Mouse (Mus musculus): ENCODE data around the gene Cnpy2. TPM values are rescaled to one million over a fixed set of nuclear protein-coding genes. Genes with fewer than 3 reads are reported as not detected.

Cnpy2 gene
- polyA plus RNA-seq, 1 experiment from 2014 or later: 336 TPM

GRCm38 (mm10) chr10:128368402-128369217 lies 46.4 kb downstream of the Cnpy2 start, which contains the start of gene Coq10a:
Gene Coq10a (minus strand): TSS chr10:128368997.
- peak; percentile 97 for ATAC-seq (ENCODE audit: insufficient read depth)
- peaks cover 9% of the 10 kb centered on the region for H3K36me3 ChIP-seq (ENCODE audit: insufficient read depth)
- DNase-seq: peak; percentile 92
- no peaks in the 10 kb centered on the region for H3K27me3 ChIP-seq (ENCODE audit: insufficient read depth, low read length)
- H3K4me1 ChIP-seq (ENCODE audit: insufficient read depth): peaks cover 8% of the 10 kb centered on the region
- WGBS: under 1% methylated on average over 82 of the region's 87 CpGs
- no peak for TF ChIP-seq CTCF (IDR thresholded peaks at IDR 0.05; ENCODE audit: low read depth)
- H3K4me3 ChIP-seq (ENCODE audit: low read depth, low read length): peak within 1 kb of the TSS; percentile 69
- peak within 1 kb of the TSS; percentile 96 for H3K27ac ChIP-seq (ENCODE audit: low read depth)
- peak within 1 kb of the TSS; percentile 70 for H3K9ac ChIP-seq
- no peaks in the 10 kb centered on the region for H3K9me3 ChIP-seq (ENCODE audit: low read depth, low read length)
- peak within 1 kb of the TSS; percentile 93 for H3K4me2 ChIP-seq

- DNase-seq (no peak), ATAC-seq (ENCODE audit: insufficient read depth) (no peak)
- WGBS: 3% methylated on average over 9 of the region's 9 CpGs
- Histone ChIP-seq H3K27ac (ENCODE audit: low read depth) (peak overlapping the region; percentile 96), H3K4me3 (ENCODE audit: low read depth, low read length) (peak overlapping the region; percentile 69), H3K27me3 (ENCODE audit: insufficient read depth, low read length) (no peaks in the 10 kb centered on the region), H3K4me2 (peak overlapping the region; percentile 93), H3K9me3 (ENCODE audit: low read depth, low read length) (no peaks in the 10 kb centered on the region), H3K4me1 (ENCODE audit: insufficient read depth) (peaks cover 8% of the 10 kb centered on the region), H3K9ac (peak overlapping the region; percentile 70), H3K36me3 (ENCODE audit: insufficient read depth) (peaks cover 6% of the 10 kb centered on the region)
- TF ChIP-seq CTCF (IDR thresholded peaks at IDR 0.05; ENCODE audit: low read depth): no peak
Observed at GRCm38 (mm10) chr10:128369218-128369543, 46.9 kb downstream of the Cnpy2 start.

- Histone ChIP-seq H3K4me3 (ENCODE audit: low read depth, low read length) (peak overlapping the region; percentile 69), H3K4me2 (peak overlapping the region; percentile 93), H3K27me3 (ENCODE audit: insufficient read depth, low read length) (no peaks in the 10 kb centered on the region), H3K9me3 (ENCODE audit: low read depth, low read length) (no peaks in the 10 kb centered on the region), H3K9ac (0 out of 2 replicates have a peak overlapping the region, but pooled peaks have one; percentile 70), H3K36me3 (ENCODE audit: insufficient read depth) (peaks cover 6% of the 10 kb centered on the region), H3K27ac (ENCODE audit: low read depth) (peak overlapping the region; percentile 96), H3K4me1 (ENCODE audit: insufficient read depth) (peaks cover 8% of the 10 kb centered on the region)
- DNase-seq (no peak), ATAC-seq (ENCODE audit: insufficient read depth) (no peak)
- 69% methylated on average over 6 of the region's 6 CpGs for WGBS
- TF ChIP-seq CTCF (IDR thresholded peaks at IDR 0.05; ENCODE audit: low read depth): no peak
Observed at GRCm38 (mm10) chr10:128369599-128369998, 47.3 kb downstream of the Cnpy2 start.

- Histone ChIP-seq H3K27me3 (ENCODE audit: insufficient read depth, low read length) (no peaks in the 10 kb centered on the region), H3K9ac (no peak overlapping the region), H3K9me3 (ENCODE audit: low read depth, low read length) (no peaks in the 10 kb centered on the region), H3K4me2 (no peak overlapping the region), H3K4me1 (ENCODE audit: insufficient read depth) (peaks cover 8% of the 10 kb centered on the region), H3K4me3 (ENCODE audit: low read depth, low read length) (no peak overlapping the region), H3K36me3 (ENCODE audit: insufficient read depth) (peaks cover 3% of the 10 kb centered on the region), H3K27ac (ENCODE audit: low read depth) (no peak overlapping the region)
- ATAC-seq (ENCODE audit: insufficient read depth): no peak
- no peak for TF ChIP-seq CTCF (IDR thresholded peaks at IDR 0.05; ENCODE audit: low read depth)
- no peak for DNase-seq
- WGBS: 55% methylated on average over 6 of the region's 6 CpGs
Observed at GRCm38 (mm10) chr10:128370021-128370420, 47.8 kb downstream of the Cnpy2 start.

GRCm38 (mm10) chr10:128370601-128371000 lies 48.3 kb downstream of the Cnpy2 start:
- Histone ChIP-seq H3K4me3 (ENCODE audit: low read depth, low read length) (no peak overlapping the region), H3K4me2 (no peak overlapping the region), H3K9ac (no peak overlapping the region), H3K27me3 (ENCODE audit: insufficient read depth, low read length) (no peaks in the 10 kb centered on the region), H3K4me1 (ENCODE audit: insufficient read depth) (peaks cover 8% of the 10 kb centered on the region), H3K9me3 (ENCODE audit: low read depth, low read length) (no peaks in the 10 kb centered on the region), H3K27ac (ENCODE audit: low read depth) (no peak overlapping the region), H3K36me3 (ENCODE audit: insufficient read depth) (no peaks in the 10 kb centered on the region)
- WGBS: 57% methylated on average over 4 of the region's 4 CpGs
- ATAC-seq (ENCODE audit: insufficient read depth): no peak
- DNase-seq: no peak
- TF ChIP-seq CTCF (IDR thresholded peaks at IDR 0.05; ENCODE audit: low read depth): no peak

- H3K36me3 ChIP-seq (ENCODE audit: insufficient read depth): no peaks in the 10 kb centered on the region
- ATAC-seq (ENCODE audit: insufficient read depth) (no peak), DNase-seq (no peak)
- no peaks in the 10 kb centered on the region for H3K27me3 ChIP-seq (ENCODE audit: insufficient read depth, low read length)
- H3K4me3 ChIP-seq (ENCODE audit: low read depth, low read length): no peak overlapping the region
- peak; percentile 24; the same call in 1 of the 2 replicates for TF ChIP-seq CTCF (IDR thresholded peaks at IDR 0.05; ENCODE audit: low read depth)
- no peak overlapping the region for H3K27ac ChIP-seq (ENCODE audit: low read depth)
- no peaks in the 10 kb centered on the region for H3K9me3 ChIP-seq (ENCODE audit: low read depth, low read length)
- no peak overlapping the region for H3K9ac ChIP-seq
- 77% methylated on average over 5 of the region's 5 CpGs for WGBS
- peaks cover 8% of the 10 kb centered on the region for H3K4me1 ChIP-seq (ENCODE audit: insufficient read depth)
- H3K4me2 ChIP-seq: no peak overlapping the region
Observed at GRCm38 (mm10) chr10:128372142-128372541, 49.9 kb downstream of the Cnpy2 start.

- no peak overlapping the region for H3K27ac ChIP-seq (ENCODE audit: low read depth)
- DNase-seq: no peak
- WGBS: 69% methylated on average over 6 of the region's 6 CpGs
- TF ChIP-seq CTCF (IDR thresholded peaks at IDR 0.05; ENCODE audit: low read depth): no peak
- H3K4me2 ChIP-seq: no peak overlapping the region
- ATAC-seq (ENCODE audit: insufficient read depth): no peak
- H3K36me3 ChIP-seq (ENCODE audit: insufficient read depth): no peaks in the 10 kb centered on the region; the same call in 1 of the 2 replicates
- no peak overlapping the region for H3K9ac ChIP-seq
- no peaks in the 10 kb centered on the region for H3K9me3 ChIP-seq (ENCODE audit: low read depth, low read length)
- H3K4me3 ChIP-seq (ENCODE audit: low read depth, low read length): no peak overlapping the region
- 0 out of 2 replicates have a peak, but pooled peaks cover under 1% of the 10 kb centered on the region for H3K4me1 ChIP-seq (ENCODE audit: insufficient read depth)
- no peaks in the 10 kb centered on the region for H3K27me3 ChIP-seq (ENCODE audit: insufficient read depth, low read length)
Observed at GRCm38 (mm10) chr10:128372989-128373748, 50.9 kb downstream of the Cnpy2 start.

Measured in lung, embryonic 14.5 days (tissue).